ENCODE assay signal across 34 mouse cellular contexts in the genomic region with DNA sequence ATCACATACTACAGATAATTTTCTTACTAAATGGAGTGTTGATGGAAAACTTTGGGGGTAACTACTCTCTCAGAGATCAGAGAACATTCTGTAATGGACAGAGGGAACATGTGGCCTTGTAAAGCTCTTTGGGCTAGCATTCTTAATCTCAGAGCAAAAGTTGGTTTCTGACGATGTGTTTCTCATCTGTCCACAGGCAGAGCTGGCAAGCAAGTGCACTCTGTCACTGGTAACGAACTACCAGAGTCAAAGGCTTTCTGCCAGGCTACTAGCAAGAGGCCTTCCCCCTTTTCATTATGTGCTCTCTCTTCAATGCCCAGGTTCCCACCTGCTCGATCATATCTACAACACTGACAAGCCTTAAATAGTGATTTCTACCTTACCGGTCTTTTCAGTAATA. TPM values are rescaled to one million over a fixed set of nuclear protein-coding genes. Genes with fewer than 3 reads are reported as not detected.
DNase-seq lines count a peak whose midpoint lies in the region; ATAC-seq and TF ChIP-seq lines count a peak whose summit lies in the region.
"Had no signal": no experiment of that assay in that cellular context is flagged by ENCODE, and none has a peak within 500 bp of the region (broad histone marks: within the 10 kb centered on the region; RNA-seq: fewer than 3 reads in every experiment).

No protein-coding gene starts in this region.

- H3K27ac ChIP-seq in hindbrain, postnatal 0 days, result no peak overlapping the region
- no peak overlapping the region for H3K27ac ChIP-seq in hindbrain, embryonic 11.5 days (ENCODE audit: low read depth, low read length)
- peak overlapping the region; percentile 19 for H3K27ac ChIP-seq in liver, embryonic 15.5 days (replicated peaks)
- H3K27ac ChIP-seq: embryonic facial prominence, embryonic 10.5 days; embryonic facial prominence, embryonic 15.5 days; forebrain, embryonic 12.5 days; heart, embryonic 13.5 days; hindbrain, embryonic 15.5 days; layer of hippocampus, adult 2 months; left cerebral cortex, adult 2 months; limb, embryonic 12.5 days; liver, embryonic 14.5 days; midbrain, embryonic 10.5 days; midbrain, embryonic 15.5 days; stomach, embryonic 15.5 days had no signal

- H3K36me3 ChIP-seq in hindbrain, postnatal 0 days (ENCODE audit: insufficient read depth, low read length), result no peaks in the 10 kb centered on the region
- no peaks in the 10 kb centered on the region for H3K36me3 ChIP-seq in hindbrain, embryonic 11.5 days (ENCODE audit: control insufficient read depth, insufficient read depth, low read length)
- H3K36me3 ChIP-seq in liver, embryonic 15.5 days (replicated peaks), result no peaks in the 10 kb centered on the region
- H3K36me3 ChIP-seq: embryonic facial prominence, embryonic 10.5 days; embryonic facial prominence, embryonic 15.5 days; forebrain, embryonic 12.5 days; heart, embryonic 13.5 days; hindbrain, embryonic 15.5 days; limb, embryonic 12.5 days; midbrain, embryonic 10.5 days; midbrain, embryonic 15.5 days; stomach, embryonic 15.5 days had no signal

- H3K27me3 ChIP-seq in hindbrain, postnatal 0 days (ENCODE audit: insufficient read depth, low read length), result no peaks in the 10 kb centered on the region
- H3K27me3 ChIP-seq in hindbrain, embryonic 11.5 days (ENCODE audit: control insufficient read depth, insufficient read depth, low read length), result no peaks in the 10 kb centered on the region
- H3K27me3 ChIP-seq in liver, embryonic 15.5 days, result no peaks in the 10 kb centered on the region
- H3K27me3 ChIP-seq: embryonic facial prominence, embryonic 15.5 days; forebrain, embryonic 12.5 days; heart, embryonic 13.5 days; hindbrain, embryonic 15.5 days; limb, embryonic 12.5 days; midbrain, embryonic 15.5 days; Patski; stomach, embryonic 15.5 days had no signal

- TF ChIP-seq CTCF in hindbrain, postnatal 0 days (IDR thresholded peaks at IDR 0.05; ENCODE audit: low read depth), result no peak

- H3K9me3 ChIP-seq in hindbrain, postnatal 0 days (ENCODE audit: low read length), result no peaks in the 10 kb centered on the region
- H3K9me3 ChIP-seq in hindbrain, embryonic 11.5 days (ENCODE audit: control insufficient read depth, low read length), result no peaks in the 10 kb centered on the region
- no peaks in the 10 kb centered on the region for H3K9me3 ChIP-seq in liver, embryonic 15.5 days (replicated peaks)
- H3K9me3 ChIP-seq: embryonic facial prominence, embryonic 10.5 days; embryonic facial prominence, embryonic 15.5 days; forebrain, embryonic 12.5 days; heart, embryonic 13.5 days; hindbrain, embryonic 15.5 days; limb, embryonic 12.5 days; midbrain, embryonic 10.5 days; midbrain, embryonic 15.5 days; stomach, embryonic 15.5 days had no signal

- 0 out of 2 replicates have a peak, but pooled peaks cover 13% of the 10 kb centered on the region for H3K4me1 ChIP-seq in hindbrain, postnatal 0 days (ENCODE audit: insufficient read depth, low read length)
- H3K4me1 ChIP-seq in hindbrain, embryonic 11.5 days (replicated peaks; ENCODE audit: control insufficient read depth, insufficient read depth, low read length), result no peaks in the 10 kb centered on the region
- H3K4me1 ChIP-seq in liver, embryonic 15.5 days (replicated peaks), result peaks cover 23% of the 10 kb centered on the region

- H3K9ac ChIP-seq in hindbrain, postnatal 0 days (replicated peaks; ENCODE audit: low read length), result no peak overlapping the region
- H3K9ac ChIP-seq in hindbrain, embryonic 11.5 days (ENCODE audit: low read depth, low read length), result no peak overlapping the region
- H3K9ac ChIP-seq in liver, embryonic 15.5 days, result no peak overlapping the region
- H3K9ac ChIP-seq: embryonic facial prominence, embryonic 15.5 days; forebrain, embryonic 12.5 days; forebrain, postnatal 0 days; heart, embryonic 13.5 days; hindbrain, embryonic 15.5 days; limb, embryonic 12.5 days; liver, embryonic 14.5 days; midbrain, embryonic 15.5 days; stomach, embryonic 15.5 days had no signal

- 70% methylated on average over 4 of the region's 4 CpGs for WGBS in hindbrain, postnatal 0 days
- 85% methylated on average over 4 of the region's 4 CpGs for WGBS in hindbrain, embryonic 11.5 days
- WGBS in liver, embryonic 15.5 days (ENCODE audit: insufficient replicate concordance), result 61% methylated on average over 4 of the region's 4 CpGs

- H3K4me2 ChIP-seq in hindbrain, postnatal 0 days (ENCODE audit: low read depth, low read length), result no peak overlapping the region
- H3K4me2 ChIP-seq in hindbrain, embryonic 11.5 days (replicated peaks; ENCODE audit: low read depth, low read length), result no peak overlapping the region
- H3K4me2 ChIP-seq in liver, embryonic 15.5 days, result no peak overlapping the region
- H3K4me2 ChIP-seq: embryonic facial prominence, embryonic 15.5 days; forebrain, embryonic 12.5 days; heart, embryonic 13.5 days; hindbrain, embryonic 15.5 days; limb, embryonic 12.5 days; midbrain, embryonic 15.5 days; stomach, embryonic 15.5 days had no signal

- no peak overlapping the region for H3K4me3 ChIP-seq in hindbrain, postnatal 0 days (ENCODE audit: low read length)
- H3K4me3 ChIP-seq in hindbrain, embryonic 11.5 days (ENCODE audit: low read depth, low read length), result no peak overlapping the region
- no peak overlapping the region for H3K4me3 ChIP-seq in liver, embryonic 15.5 days (replicated peaks)
- H3K4me3 ChIP-seq: embryonic facial prominence, embryonic 10.5 days; embryonic facial prominence, embryonic 15.5 days; forebrain, embryonic 12.5 days; heart, embryonic 13.5 days; hindbrain, embryonic 15.5 days; layer of hippocampus, adult 2 months; left cerebral cortex, adult 2 months; limb, embryonic 12.5 days; midbrain, embryonic 10.5 days; midbrain, embryonic 15.5 days; stomach, embryonic 15.5 days had no signal

- no peak for ATAC-seq in hindbrain, postnatal 0 days
- no peak for ATAC-seq in hindbrain, embryonic 11.5 days (ENCODE audit: low FRiP score)
- ATAC-seq in liver, embryonic 15.5 days (ENCODE audit: insufficient read depth), result no peak
- ATAC-seq: forebrain, postnatal 0 days; lung, postnatal 0 days; Patski had no signal

- DNase-seq in adrenal gland, adult 2 months, result peak; percentile 40
- DNase-seq in adrenal gland, postnatal 4 days (ENCODE audit: low spot score in 2 of 2), result no peak
- peak; percentile 18 for DNase-seq in hindbrain, postnatal 0 days (ENCODE audit: low spot score)
- DNase-seq in hindbrain, embryonic 11.5 days (ENCODE audit: low spot score), result no peak
- DNase-seq in liver, result no peak
- peak; percentile 61 for DNase-seq in adipocyte (ENCODE audit: low spot score)
- DNase-seq in natural killer cell, adult 2 months (ENCODE audit: low spot score in 2 of 2), result no peak
- DNase-seq: cerebellum, adult 8-10 months; cerebellum, postnatal 25 days; forebrain, postnatal 0 days; gastrocnemius, postnatal 14 days; heart, adult 18-20 months; heart, postnatal 10 days; right cerebral cortex, postnatal 25 days; thymus, postnatal 14 days had no signal

RNA-seq across cellular contexts. Expression of a gene that starts 9.9 kb away (rescaled TPM):
- total RNA-seq in adrenal gland, adult 2 months (2021), result 10 to 100 TPM; 14.4 to 28.6 TPM
- polyA plus RNA-seq in adrenal gland, adult 2 months (2012; rRNA removed), result 36.0 and 52.3 TPM in 2 replicates
- total RNA-seq in adrenal gland, postnatal 4 days (2021), result 10 to 100 TPM; 15.0 to 16.5 TPM
- total RNA-seq in hindbrain, postnatal 0 days (2014; rRNA removed), result 22.5 and 29.4 TPM in 2 replicates
- polyA plus RNA-seq in hindbrain, postnatal 0 days (2015; fragmentation: Nextera tagmentation; extraction: Ambion mirVana), result 11.9 and 13.4 TPM in 2 replicates
- polyA plus RNA-seq in hindbrain, embryonic 11.5 days (2014; fragmentation: Nextera tagmentation; extraction: Ambion mirVana), result 4.9 and 6.8 TPM in 2 replicates
- polyA plus RNA-seq in liver, embryonic 15.5 days (2015; fragmentation: Nextera tagmentation; extraction: Ambion mirVana), result 3.0 and 4.2 TPM in 2 replicates

RNA-seq across cellular contexts. Expression of a gene that starts 45.3 kb away (rescaled TPM):
- total RNA-seq in adrenal gland, adult 2 months (2021), result under 1 TPM; 0.12 to 0.21 TPM
- polyA plus RNA-seq in adrenal gland, adult 2 months (2012; rRNA removed), result not detected in 2 replicates
- total RNA-seq in adrenal gland, postnatal 4 days (2021), result not detected
- 0.18 TPM in 1 of 2 replicates, not detected in the other for total RNA-seq in hindbrain, postnatal 0 days (2014; rRNA removed)
- 0.42 and 0.44 TPM in 2 replicates for polyA plus RNA-seq in hindbrain, postnatal 0 days (2015; fragmentation: Nextera tagmentation; extraction: Ambion mirVana)
- 0.08 and 0.12 TPM in 2 replicates for polyA plus RNA-seq in hindbrain, embryonic 11.5 days (2014; fragmentation: Nextera tagmentation; extraction: Ambion mirVana)
- not detected in 2 replicates for polyA plus RNA-seq in liver, embryonic 15.5 days (2015; fragmentation: Nextera tagmentation; extraction: Ambion mirVana)
- total RNA-seq: heart, adult 18-20 months; hematopoietic stem cell, adult 5-6 weeks; MEL; neutrophil, adult 5-6 weeks had no signal
- polyA plus RNA-seq: embryonic facial prominence, embryonic 10.5 days; embryonic facial prominence, embryonic 15.5 days; lung, postnatal 0 days; neural tube, embryonic 11.5 days; stomach, embryonic 15.5 days had no signal

Comparison
In these comparisons a context has a peak if more than half of its experiments do, and no peak if none do; other contexts are left out.
1. DNase-seq: peak in adrenal gland, adult 2 months (single experiment), hindbrain, postnatal 0 days (single experiment) and adipocyte (single experiment); none in adrenal gland, postnatal 4 days (0 of 2), hindbrain, embryonic 11.5 days (single experiment), liver (single experiment) and natural killer cell, adult 2 months (0 of 2).